Mouse (Mus musculus) forebrain, postnatal 0 days (tissue): ENCODE data around the gene Cd4. TPM values are rescaled to one million over a fixed set of nuclear protein-coding genes. Genes with fewer than 3 reads are reported as not detected.
A peak's percentile ranks its signal among the peaks of the same experiment; 100 is the strongest.

ENCODE experiments used
- ATAC-seq: fragments of 200-750 bp; cut with Nextera tagmentation; 2 replicates; pipeline ENCODE4 v1.8.0; 2017; ENCODE audit warnings: mild to moderate bottlenecking, moderate library complexity
- DNase-seq: peaks from one replicate; pipeline ENCODE4 v3.0.0-alpha.2; 2015
- H3K27ac ChIP-seq: fragments of 300-500 bp; sonication (generic); 2 replicates; pipeline ENCODE4 v1.5.1; 2014; ENCODE audit warnings: low read depth, mild to moderate bottlenecking, antibody characterized with exemption, low read length, moderate library complexity, mixed read lengths
- H3K27me3 ChIP-seq: fragments of 300-500 bp; sonication (generic); 2 replicates; pipeline ENCODE4 v1.6.1; 2014; ENCODE audit warnings: mild to moderate bottlenecking, low read length, mixed read lengths; ENCODE audit not compliant: insufficient read depth
- H3K36me3 ChIP-seq: fragments of 300-500 bp; sonication (generic); 2 replicates; pipeline ENCODE4 v1.6.1; 2014; ENCODE audit warnings: mild to moderate bottlenecking, moderate library complexity; ENCODE audit not compliant: insufficient read depth
- H3K4me1 ChIP-seq: fragments of 300-500 bp; sonication (generic); 2 replicates; pipeline ENCODE4 v1.6.1; 2014; ENCODE audit warnings: antibody characterized with exemption; ENCODE audit not compliant: insufficient read depth
- H3K4me2 ChIP-seq: fragments of 300-500 bp; sonication (generic); 2 replicates; pipeline ENCODE4 v1.6.1; 2014; ENCODE audit warnings: low read depth, mild to moderate bottlenecking, moderate library complexity
- H3K4me3 ChIP-seq: fragments of 300-500 bp; sonication (generic); 2 replicates; pipeline ENCODE4 v1.5.1; 2014; ENCODE audit warnings: low read depth, low read length, mixed read lengths
- H3K9ac ChIP-seq: fragments of 300-500 bp; sonication (generic); 2 replicates; pipeline ENCODE4 v1.6.1; 2014; ENCODE audit warnings: mild to moderate bottlenecking
- H3K9me3 ChIP-seq: fragments of 300-500 bp; sonication (generic); 2 replicates; pipeline ENCODE4 v1.6.1; 2016; ENCODE audit warnings: low read length
- CTCF ChIP-seq: sonication (generic); IDR thresholded peaks from 2 replicates; pipeline ENCODE4 v1.5.1; 2016; ENCODE audit warnings: antibody characterized with exemption, control low read depth, low read depth
- WGBS: fragments of 180-500 bp; shearing (Covaris S2); extraction: QIAGEN DNeasy Blood & Tissue Kit; methylation state at CpG from one replicate; pipeline ENCODE4 v1.1.7; 2014; 5-methylcytosine and 5-hydroxymethylcytosine counted together
- polyA plus RNA-seq: library from polyadenylated mRNA; unstranded; fragments of >200 nt; fragmentation: Nextera tagmentation; extraction: Ambion mirVana; gene quantifications from 2 replicates; pipeline ENCODE4 v1.2.1, GENCODE M21; 2015
- total RNA-seq: library from RNA; depleted of rRNA; stranded (reverse); fragments of >200 nt; gene quantifications from 2 replicates; pipeline ENCODE4 v1.2.3, GENCODE M21; 2014; rRNA removed

Gene Cd4
- total RNA-seq, result 0.57 and 0.69 TPM in 2 replicates
- polyA plus RNA-seq, result 0.25 and 0.72 TPM in 2 replicates

- Histone ChIP-seq H3K4me3 (no peak within 1 kb of the TSS), H3K4me1 (no peaks in the 10 kb centered on the region), H3K27me3 (no peaks in the 10 kb centered on the region), H3K4me2 (no peak within 1 kb of the TSS), H3K27ac (no peak within 1 kb of the TSS), H3K9ac (no peak within 1 kb of the TSS), H3K36me3 (no peaks in the 10 kb centered on the region), H3K9me3 (no peaks in the 10 kb centered on the region)
- DNase-seq, result no peak
- TF ChIP-seq CTCF, result no peak
- no peak for ATAC-seq
- WGBS, result 93% methylated on average over 9 of the region's 9 CpGs
Observed at GRCm38 (mm10) chr6:124887986-124888385, at the start of gene Cd4. Cd4 (minus strand) TSS chr6:124888221.

- H3K36me3 ChIP-seq, result peaks cover 52% of the 10 kb centered on the region
- WGBS, result 83% methylated on average over 2 of the region's 2 CpGs
Observed at GRCm38 (mm10) chr6:124937493-124937892, 49.5 kb upstream of the Cd4 start.

GRCm38 (mm10) chr6:124936681-124937080 lies 48.7 kb upstream of the Cd4 start:
- Histone ChIP-seq H3K4me2 (no peak overlapping the region), H3K9me3 (no peaks in the 10 kb centered on the region), H3K27me3 (no peaks in the 10 kb centered on the region), H3K36me3 (peaks cover 52% of the 10 kb centered on the region), H3K4me1 (peaks cover 5% of the 10 kb centered on the region; the same call in 1 of the 2 replicates), H3K27ac (no peak overlapping the region), H3K4me3 (no peak overlapping the region), H3K9ac (no peak overlapping the region)
- ATAC-seq (no peak), DNase-seq (no peak)
- WGBS, result 91% methylated on average over 1 of the region's 1 CpGs
- TF ChIP-seq CTCF, result no peak

More at GRCm38 (mm10) chr6:124937493-124937892, 49.5 kb upstream of the Cd4 start:
- H3K27ac ChIP-seq, result no peak overlapping the region
- ATAC-seq, result no peak
- no peak overlapping the region for H3K9ac ChIP-seq
- no peaks in the 10 kb centered on the region for H3K27me3 ChIP-seq
- H3K4me2 ChIP-seq, result no peak overlapping the region
- no peak overlapping the region for H3K4me3 ChIP-seq
- H3K9me3 ChIP-seq, result no peaks in the 10 kb centered on the region
- peaks cover under 1% of the 10 kb centered on the region; the same call in 1 of the 2 replicates for H3K4me1 ChIP-seq
- no peak for DNase-seq
- no peak for TF ChIP-seq CTCF

- WGBS, result 89% methylated on average over 7 of the region's 7 CpGs
- Histone ChIP-seq H3K9ac (no peak overlapping the region), H3K4me2 (no peak overlapping the region), H3K4me1 (peaks cover 11% of the 10 kb centered on the region), H3K36me3 (peaks cover 52% of the 10 kb centered on the region), H3K27me3 (no peaks in the 10 kb centered on the region), H3K9me3 (no peaks in the 10 kb centered on the region), H3K4me3 (no peak overlapping the region), H3K27ac (no peak overlapping the region)
- no peak for DNase-seq
- TF ChIP-seq CTCF, result no peak
- no peak for ATAC-seq
Observed at GRCm38 (mm10) chr6:124934670-124935069, 46.6 kb upstream of the Cd4 start.

GRCm38 (mm10) chr6:124933127-124933526 lies 45.1 kb upstream of the Cd4 start:
- H3K27me3 ChIP-seq, result no peaks in the 10 kb centered on the region
- no peak overlapping the region for H3K9ac ChIP-seq
- TF ChIP-seq CTCF, result no peak
- peaks cover 11% of the 10 kb centered on the region for H3K4me1 ChIP-seq
- H3K4me2 ChIP-seq, result no peak overlapping the region
- no peak overlapping the region for H3K4me3 ChIP-seq
- 85% methylated on average over 3 of the region's 3 CpGs for WGBS
- no peaks in the 10 kb centered on the region for H3K9me3 ChIP-seq
- H3K36me3 ChIP-seq, result peaks cover 43% of the 10 kb centered on the region
- H3K27ac ChIP-seq, result no peak overlapping the region
- ATAC-seq (no peak), DNase-seq (no peak)

- Histone ChIP-seq H3K9ac (peak overlapping the region; percentile 98), H3K36me3 (peaks cover 35% of the 10 kb centered on the region), H3K9me3 (no peaks in the 10 kb centered on the region), H3K4me2 (peak overlapping the region; percentile 76), H3K4me3 (peak overlapping the region; percentile 97), H3K27ac (peak overlapping the region; percentile 95), H3K4me1 (peaks cover 11% of the 10 kb centered on the region), H3K27me3 (no peaks in the 10 kb centered on the region)
- WGBS, result 43% methylated on average over 12 of the region's 12 CpGs
- no peak for TF ChIP-seq CTCF
- DNase-seq (no peak), ATAC-seq (no peak)
Observed at GRCm38 (mm10) chr6:124932314-124932695, 44.3 kb upstream of the Cd4 start.

GRCm38 (mm10) chr6:124931525-124932313 lies 43.7 kb upstream of the Cd4 start:
- peak; percentile 67 for TF ChIP-seq CTCF
- H3K9me3 ChIP-seq, result no peaks in the 10 kb centered on the region
- H3K9ac ChIP-seq, result peak overlapping the region; percentile 98
- DNase-seq (peak; percentile 75), ATAC-seq (peak; percentile 44)
- 2% methylated on average over 47 of the region's 48 CpGs for WGBS
- H3K4me3 ChIP-seq, result peak overlapping the region; percentile 97
- H3K4me2 ChIP-seq, result peak overlapping the region; percentile 76
- H3K27ac ChIP-seq, result peak overlapping the region; percentile 95
- H3K27me3 ChIP-seq, result no peaks in the 10 kb centered on the region
- H3K36me3 ChIP-seq, result peaks cover 30% of the 10 kb centered on the region
- H3K4me1 ChIP-seq, result peaks cover 11% of the 10 kb centered on the region
